Mouse (Mus musculus) yolk sac, embryonic 10.5 days (tissue): Measurements from ENCODE around the gene Zdhhc19.
A peak's percentile ranks its signal among the peaks of the same experiment; 100 is the strongest.

Experiments used
- DNase-seq: peaks from one replicate; pipeline ENCODE4 v3.0.0-alpha.2; 2017; ENCODE audit warnings: low spot score

Gene Zdhhc19

DNA sequence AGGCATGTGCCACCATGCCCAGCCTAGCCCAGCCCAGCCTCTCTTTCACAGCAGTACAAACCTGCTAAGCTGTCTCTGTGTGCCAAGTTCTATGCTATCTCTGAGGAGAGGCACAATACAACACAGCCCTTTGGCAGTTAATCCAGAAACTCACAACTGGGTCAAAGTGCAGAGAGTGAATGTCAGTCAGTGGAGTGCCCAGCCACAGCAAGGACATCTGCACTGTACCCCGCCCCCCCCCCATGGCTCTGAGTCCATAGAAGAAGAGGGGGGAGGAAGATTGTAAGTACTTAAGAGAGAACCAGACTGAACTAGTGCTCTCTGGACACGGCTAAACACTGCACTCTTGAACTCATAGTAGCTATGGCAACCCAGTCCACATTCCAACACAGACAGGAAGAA is 55.3 kb downstream of the Zdhhc19 start:
- peak; percentile 79 for DNase-seq

DNA sequence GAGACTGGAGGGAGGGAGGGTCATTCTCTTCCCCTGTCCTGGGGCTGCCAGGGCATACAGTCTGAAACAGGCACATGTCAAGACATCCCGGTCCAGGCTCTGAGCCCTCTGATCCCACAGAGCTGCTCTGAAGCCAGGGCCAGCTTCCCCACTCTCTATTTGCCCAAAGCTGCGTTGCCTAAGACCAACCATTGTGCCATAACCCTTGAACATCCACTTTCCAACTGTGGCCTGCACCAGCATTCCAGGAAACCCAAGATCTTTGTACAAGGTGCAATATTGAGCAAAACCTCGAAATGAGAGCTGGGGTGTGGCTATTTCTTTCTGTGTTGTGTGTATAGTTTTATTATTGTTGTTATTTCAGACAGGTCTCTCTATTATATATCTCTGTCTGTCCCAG is 59.5 kb downstream of the Zdhhc19 start:
- no peak for DNase-seq

DNA sequence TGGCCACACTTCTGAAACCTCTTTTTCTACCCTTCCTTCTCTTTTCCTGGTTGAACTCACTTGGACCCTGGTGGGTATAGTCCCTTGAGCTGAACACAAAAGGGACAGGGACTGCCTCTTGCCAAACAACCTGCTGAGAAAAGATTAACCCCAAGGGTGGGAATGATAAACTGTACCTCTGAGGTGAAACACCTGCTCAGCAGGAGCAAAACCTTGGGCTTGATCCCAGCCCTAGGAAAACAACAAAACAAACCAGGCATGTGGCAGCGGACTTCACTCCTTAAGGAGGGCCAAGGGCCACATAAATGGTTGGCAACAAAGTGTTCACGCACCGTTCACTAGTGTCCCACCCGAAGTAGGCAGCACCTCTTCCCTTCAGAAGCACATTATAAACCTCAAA is 63.4 kb downstream of the Zdhhc19 start:
- DNase-seq: no peak

GRCm38 (mm10) chr16:32563056-32563793 is 67.2 kb downstream of the Zdhhc19 start:
- peak; percentile 47 for DNase-seq

DNA sequence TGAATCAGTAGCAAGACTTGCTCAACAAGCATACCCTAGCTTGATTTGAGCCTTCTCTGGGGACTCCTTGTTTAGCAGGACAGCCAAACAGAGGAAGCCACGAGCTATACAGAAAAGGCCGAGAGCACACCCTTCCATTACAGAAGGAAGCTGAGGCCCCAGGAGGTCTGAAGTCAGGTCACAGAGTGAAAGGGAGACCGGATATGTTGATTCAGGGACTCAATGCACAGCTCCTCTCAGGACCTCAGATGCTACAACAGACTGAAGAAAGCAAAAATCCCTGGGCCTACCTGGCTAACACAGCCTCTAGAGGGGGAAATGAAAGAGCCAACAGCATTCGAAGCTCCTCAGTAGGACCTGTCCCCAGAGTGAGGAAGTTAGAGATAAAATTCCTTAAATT is 71.2 kb downstream of the Zdhhc19 start:
- no peak for DNase-seq

DNA sequence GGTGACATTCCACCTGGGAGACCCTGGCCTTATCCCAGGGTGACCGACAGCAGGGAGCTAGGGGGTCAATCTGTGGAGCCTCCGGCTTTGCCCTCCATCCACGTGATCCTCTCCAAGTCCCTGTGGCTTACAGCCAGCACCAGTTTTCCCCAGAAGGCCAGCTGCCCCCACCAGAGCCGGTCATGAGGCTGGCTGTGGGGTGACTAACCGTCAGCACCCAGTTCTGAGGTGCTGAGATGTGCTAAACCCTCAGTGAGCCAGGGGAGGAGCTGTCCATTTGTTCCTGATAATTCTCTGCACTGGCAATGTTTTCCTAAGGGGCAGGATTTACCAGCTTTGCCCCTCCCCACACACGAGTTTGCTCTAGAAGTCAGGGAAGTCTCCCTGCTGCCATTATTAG is 72.3 kb downstream of the Zdhhc19 start:
- no peak for DNase-seq

- DNase-seq: no peak
These were observed 74.0 kb downstream of the Zdhhc19 start for GRCm38 (mm10) chr16:32570042-32570441.

DNA sequence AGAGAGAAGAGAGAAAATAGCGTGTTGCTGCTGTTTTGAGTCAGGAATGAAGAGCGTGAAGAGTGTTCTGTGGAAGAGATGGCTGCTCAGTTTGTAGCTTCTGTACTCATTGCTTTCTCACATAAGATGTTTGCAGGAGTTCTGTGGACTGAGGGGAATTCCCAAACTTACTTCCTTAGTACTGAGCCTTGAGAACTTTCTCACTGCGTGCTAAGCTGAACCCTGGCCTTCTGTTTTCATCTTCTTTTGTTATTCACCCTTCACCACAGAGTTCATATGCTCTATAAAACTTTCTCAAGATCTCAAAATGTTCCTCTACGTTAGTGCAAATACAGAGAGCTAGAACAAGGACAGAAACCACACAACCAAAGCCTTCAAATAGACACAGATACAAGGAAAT is 76.5 kb downstream of the Zdhhc19 start:
- DNase-seq: no peak

DNA sequence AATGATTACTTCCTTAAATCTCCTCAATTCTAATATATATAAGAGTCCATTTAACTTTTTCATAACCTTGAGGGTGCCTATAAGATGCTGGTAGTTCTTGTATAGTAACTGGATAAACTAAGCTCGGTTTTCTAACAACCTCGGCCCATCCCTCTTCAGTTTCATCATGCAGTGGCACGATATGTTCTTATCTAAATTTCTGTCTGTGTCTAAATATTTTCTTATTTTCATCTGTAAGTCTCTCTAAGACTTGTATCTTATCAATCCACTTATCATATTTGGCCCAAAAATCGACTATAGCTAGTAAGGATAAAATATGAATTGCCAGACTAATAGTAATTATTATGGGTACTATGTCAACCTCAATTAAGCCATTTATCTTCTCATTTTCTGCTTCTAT is 90.4 kb downstream of the Zdhhc19 start:
- no peak for DNase-seq

DNA sequence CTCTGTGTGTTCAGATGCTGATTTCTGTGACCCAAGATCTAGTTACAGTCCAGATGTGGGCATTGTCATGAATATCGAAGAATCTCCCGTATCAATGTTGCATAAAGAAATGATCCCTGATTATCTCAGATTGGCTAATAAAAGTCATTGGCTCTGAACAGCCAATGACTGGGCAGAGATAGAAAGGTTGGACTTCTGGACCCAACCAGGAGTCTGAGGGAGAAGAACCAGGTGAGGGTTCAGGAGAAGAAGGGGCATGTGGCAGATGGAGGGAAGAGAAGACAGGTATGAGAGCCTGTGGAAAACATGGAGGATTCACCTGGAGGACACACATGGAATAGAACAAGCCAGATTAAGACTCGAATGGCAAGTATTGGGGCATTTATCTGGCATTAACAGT is 92.5 kb downstream of the Zdhhc19 start:
- DNase-seq: no peak

GRCm38 (mm10) chr16:32591521-32591920 is 95.5 kb downstream of the Zdhhc19 start:
- DNase-seq: no peak

DNA sequence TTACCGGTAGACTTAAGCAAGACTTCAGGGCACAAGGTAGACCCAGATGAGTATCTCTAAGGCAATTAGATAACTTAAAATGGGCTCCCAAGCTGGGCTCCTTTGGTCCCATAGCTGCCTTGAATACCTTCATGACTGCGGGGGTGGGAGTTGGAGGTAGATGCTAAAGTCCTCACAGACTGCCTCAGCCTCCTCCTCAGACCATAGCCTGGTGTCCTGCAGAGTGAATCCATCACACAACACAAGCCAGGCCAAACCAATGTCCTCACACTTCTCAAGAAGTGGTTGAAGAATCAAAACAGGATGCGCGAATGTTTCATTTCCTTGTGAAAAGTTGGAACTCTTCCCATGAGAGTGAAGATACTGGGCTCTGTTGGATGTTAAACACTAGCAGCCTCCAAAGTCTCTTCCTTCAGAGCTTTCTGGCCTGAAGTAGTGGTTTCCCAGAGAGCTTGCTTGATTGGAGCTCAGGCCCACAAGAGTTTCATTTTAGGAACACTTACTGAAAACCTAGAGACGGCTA is 97.3 kb downstream of the Zdhhc19 start:
- no peak for DNase-seq

DNA sequence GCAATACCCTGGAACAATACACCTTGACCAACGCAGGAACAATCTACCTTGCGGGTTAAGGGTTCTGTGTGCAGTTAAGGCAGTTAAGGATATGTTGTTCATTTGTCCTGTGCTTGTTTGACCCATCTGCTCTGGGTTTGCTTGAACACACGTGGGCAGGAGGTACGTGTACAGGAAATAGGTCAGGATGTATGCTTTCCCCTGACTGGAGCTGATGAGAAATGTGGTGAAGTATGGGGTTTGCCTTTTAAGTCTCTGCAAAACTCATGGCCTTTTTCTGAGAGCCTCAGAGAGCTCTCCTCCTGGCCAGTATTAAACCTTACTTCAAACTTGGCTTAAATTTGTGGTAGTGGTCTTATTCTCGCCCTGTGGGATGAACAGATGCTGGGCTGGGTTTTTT is 97.9 kb downstream of the Zdhhc19 start:
- no peak for DNase-seq

GRCm38 (mm10) chr16:32594701-32595100 is 98.6 kb downstream of the Zdhhc19 start:
- no peak for DNase-seq

GRCm38 (mm10) chr16:32595142-32595855 is 99.2 kb downstream of the Zdhhc19 start:
- no peak for DNase-seq

- no peak for DNase-seq
These were observed 101.9 kb downstream of the Zdhhc19 start for GRCm38 (mm10) chr16:32597909-32598381.

DNA sequence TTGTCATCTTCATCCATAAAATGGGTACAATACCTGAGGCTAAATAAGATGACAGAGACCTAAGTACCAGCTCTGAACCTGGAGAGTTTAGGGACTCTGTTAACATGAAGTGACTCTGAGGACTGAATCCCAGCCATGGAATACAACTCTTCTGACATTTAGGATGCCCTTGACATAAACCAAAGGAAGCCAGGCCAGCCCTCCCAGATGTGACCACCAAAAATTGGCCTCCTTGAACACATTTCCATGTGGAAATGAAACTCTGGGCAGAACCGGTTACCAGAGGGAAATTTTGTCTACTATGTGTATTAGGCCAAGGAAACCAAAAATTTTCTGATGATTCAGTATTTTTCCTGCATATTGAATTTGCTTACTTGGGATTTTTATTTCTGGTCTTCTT is 103.1 kb downstream of the Zdhhc19 start:
- no peak for DNase-seq

DNA sequence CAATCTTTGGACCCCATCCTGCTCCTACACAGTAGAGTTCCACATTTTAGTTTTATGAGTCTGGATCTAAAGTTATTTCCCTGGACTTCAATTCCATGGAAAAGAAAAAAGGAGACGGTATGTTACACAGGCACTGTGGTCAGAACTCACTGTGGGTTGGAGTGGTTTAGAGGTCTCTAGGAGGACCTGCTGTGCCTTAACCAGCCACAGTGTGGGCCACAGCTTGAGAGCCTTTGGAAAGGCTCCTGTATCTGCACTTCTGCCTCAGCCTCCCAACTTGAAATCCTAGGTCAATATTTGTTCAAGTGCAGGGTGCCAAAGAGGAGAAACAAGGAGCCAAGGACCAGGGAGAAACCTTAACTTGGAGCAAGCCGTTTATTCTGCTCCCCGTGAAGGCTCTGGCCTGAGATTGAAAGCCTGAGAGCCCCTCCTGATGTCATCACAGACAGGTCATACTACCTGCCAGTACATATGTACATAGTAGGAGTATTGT is 106.2 kb downstream of the Zdhhc19 start:
- DNase-seq: no peak

DNA sequence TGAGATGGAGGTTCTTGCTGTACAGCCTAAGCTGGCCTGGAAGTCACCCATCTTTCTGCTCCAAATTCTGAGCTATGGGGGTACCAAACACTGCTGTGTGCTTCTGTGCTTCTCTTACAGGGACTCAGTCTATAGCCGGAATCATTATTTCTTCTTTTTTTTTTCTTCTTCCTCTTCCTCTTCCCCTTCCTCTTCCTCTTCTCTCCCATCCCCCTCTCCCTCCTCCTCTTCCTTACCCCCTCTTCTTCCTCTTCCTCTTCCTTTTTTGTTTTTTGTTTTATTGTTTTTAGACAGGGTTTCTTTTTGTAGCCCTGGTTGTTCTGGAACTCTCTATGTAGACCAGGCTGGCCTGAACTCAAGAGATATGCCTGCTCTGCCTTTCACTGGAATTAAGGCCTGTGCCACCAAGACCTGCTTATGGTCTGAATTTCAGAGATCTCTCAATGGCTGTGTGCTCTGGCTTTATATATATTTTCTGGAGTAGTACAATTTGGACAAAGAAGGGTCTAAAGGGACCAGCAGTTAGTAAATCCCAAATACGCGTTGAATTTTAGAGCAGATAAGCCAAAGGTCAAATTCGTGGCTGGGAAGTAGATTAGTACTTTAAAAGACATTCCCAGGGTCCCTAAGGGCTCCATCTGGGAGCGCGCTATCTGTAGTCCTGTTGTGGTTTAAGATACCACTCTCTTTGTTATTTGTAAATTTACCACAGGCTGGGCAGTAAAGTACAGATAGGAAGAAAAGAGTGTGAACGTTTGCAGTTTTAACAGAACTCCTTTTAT is 111.7 kb downstream of the Zdhhc19 start:
- DNase-seq: peak; percentile 49

- DNase-seq: no peak
These were observed 112.3 kb downstream of the Zdhhc19 start for GRCm38 (mm10) chr16:32608344-32608711.

DNA sequence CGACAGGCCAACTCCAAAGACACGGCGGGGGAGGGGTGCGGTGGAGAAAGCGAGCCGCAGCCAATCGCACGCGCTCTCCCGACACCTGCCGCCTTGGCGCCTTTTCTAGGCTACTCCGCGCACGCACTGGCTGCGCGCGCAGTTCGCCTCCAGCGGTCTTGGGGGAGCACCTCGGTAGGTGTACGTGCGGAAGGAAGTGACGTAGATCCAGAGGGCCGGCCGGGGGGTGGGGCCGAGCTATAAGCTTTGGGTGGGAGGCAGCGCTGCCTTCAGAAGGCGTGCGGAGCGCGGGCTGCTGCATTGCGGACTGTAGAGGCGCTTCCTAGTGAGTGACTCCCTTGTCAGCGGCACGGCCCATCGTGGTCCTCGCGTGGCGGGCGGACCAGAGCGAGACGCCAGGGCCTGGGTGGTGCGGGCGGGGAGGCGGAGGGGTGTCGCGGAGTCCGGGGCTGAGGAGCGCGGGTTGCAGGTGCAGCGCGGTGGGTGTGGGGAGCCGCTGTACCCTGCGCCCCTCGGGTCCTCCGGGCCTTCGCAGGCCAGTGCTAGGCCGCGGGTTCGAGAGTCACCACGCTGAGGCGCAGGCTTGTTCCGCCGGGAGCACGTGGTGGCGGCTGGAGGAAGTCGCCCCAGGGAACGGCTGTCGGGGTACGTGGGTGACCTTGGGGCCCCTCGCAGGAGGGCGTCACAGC is 112.8 kb downstream of the Zdhhc19 start, which contains the start of gene Tfrc:
TSS of gene Tfrc (plus strand) at position 209 of the 689 bp plus-strand sequence.
- DNase-seq: peak; percentile 98

DNA sequence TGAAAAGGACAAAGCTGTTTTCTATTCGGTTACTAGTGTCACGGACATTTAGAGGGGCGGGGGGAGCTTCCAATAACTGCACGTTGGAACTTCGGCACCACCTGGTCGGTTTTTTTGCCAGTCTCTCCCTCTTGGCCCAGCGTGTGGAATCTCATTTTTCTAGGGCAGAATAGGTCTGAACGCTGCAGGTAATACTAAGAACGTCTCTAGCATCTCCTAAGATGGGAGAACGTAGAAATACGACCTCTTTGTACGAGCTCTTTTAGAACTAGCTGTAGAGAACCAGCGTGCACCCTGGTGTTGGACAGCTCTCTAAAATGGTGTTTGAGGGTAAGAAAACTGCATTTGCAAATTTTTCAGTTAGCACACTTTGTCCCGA is 113.3 kb downstream of the Zdhhc19 start:
- no peak for DNase-seq
